Mouse (Mus musculus): ENCODE measurements around the gene Sstr4.

GRCm38 (mm10) chr2:148409141-148409540 is 14.0 kb downstream of the Sstr4 start:
- peak; percentile 94 for TF ChIP-seq CTCF (IDR thresholded peaks at IDR 0.05; ENCODE audit: control insufficient read depth, insufficient read depth, insufficient read length)
- no peak for TF ChIP-seq USF1 (IDR thresholded peaks at IDR 0.05; ENCODE audit: low read depth)
- TF ChIP-seq MYOG (IDR thresholded peaks at IDR 0.05; ENCODE audit: control insufficient read depth, extremely low read depth, insufficient read length), result no peak
- TF ChIP-seq FOSL1 (IDR thresholded peaks at IDR 0.05; ENCODE audit: insufficient read depth, low read length, poor library complexity, severe bottlenecking), result no peak
- no peak for TF ChIP-seq MYOD1 (IDR thresholded peaks at IDR 0.05; ENCODE audit: control insufficient read depth, insufficient read length, low read depth)

Measured in C2C12 (cell line).